ENCODE assay signal across 7 mouse cellular contexts in the genomic region with DNA sequence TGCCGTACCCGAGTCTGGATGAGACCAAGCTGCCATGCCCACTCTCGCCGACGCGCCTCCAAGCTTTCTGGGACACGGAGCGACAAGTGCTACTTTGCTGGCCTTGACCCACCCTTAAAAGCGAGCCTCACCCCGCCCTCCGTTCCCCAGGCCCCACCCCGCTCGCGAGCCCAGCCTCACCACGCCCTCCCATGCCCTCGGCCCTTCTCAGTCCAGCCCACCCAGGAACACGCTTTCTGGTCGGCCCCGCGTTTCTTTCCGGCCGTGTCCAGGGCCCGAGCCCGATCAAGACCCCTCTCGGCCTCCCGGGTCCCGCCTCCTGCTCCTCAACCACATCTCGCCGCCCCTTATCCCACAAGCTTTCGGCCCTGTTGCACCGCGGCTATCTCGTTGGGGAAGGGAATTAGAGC. TPM values are rescaled to one million over a fixed set of nuclear protein-coding genes. Genes with fewer than 3 reads are reported as not detected.
DNase-seq lines count a peak whose midpoint lies in the region; ATAC-seq and TF ChIP-seq lines count a peak whose summit lies in the region.

No protein-coding gene starts in this region.

- H3K36me3 ChIP-seq in hindbrain, embryonic 15.5 days, result peaks cover 2% of the 10 kb centered on the region; the same call in 1 of the 2 replicates
- no peaks in the 10 kb centered on the region; the same call in 1 of the 2 replicates for H3K36me3 ChIP-seq in limb, embryonic 11.5 days (ENCODE audit: control insufficient read depth, insufficient read depth, low read length)
- peaks cover 7% of the 10 kb centered on the region; the same call in 1 of the 2 replicates for H3K36me3 ChIP-seq in midbrain, embryonic 11.5 days (ENCODE audit: control insufficient read depth, insufficient read depth, low read length)
- peaks cover 8% of the 10 kb centered on the region for H3K36me3 ChIP-seq in small intestine, adult 2 months (ENCODE audit: control insufficient read depth, insufficient read depth, low read length)

- no peak; the same call in 1 of the 2 replicates for TF ChIP-seq CTCF in gastrocnemius, adult 2 months (IDR thresholded peaks at IDR 0.05)
- TF ChIP-seq CTCF in small intestine, adult 2 months (IDR thresholded peaks at IDR 0.05; ENCODE audit: extremely low read depth, insufficient read length, insufficient replicate concordance, low read depth, low read length), result peak; percentile 22; the same call in 1 of the 2 replicates

- H3K4me2 ChIP-seq in hindbrain, embryonic 15.5 days, result peak overlapping the region; percentile 86
- H3K4me2 ChIP-seq in limb, embryonic 11.5 days (ENCODE audit: low read depth, severe bottlenecking), result peak overlapping the region; percentile 77
- H3K4me2 ChIP-seq in midbrain, embryonic 11.5 days, result peak overlapping the region; percentile 71

- intact Hi-C loops in gastrocnemius, adult 2 months (cut with DNase I), result no loop called here

- H3K27ac ChIP-seq in gastrocnemius, adult 2 months, result peak overlapping the region; percentile 99
- H3K27ac ChIP-seq in hindbrain, embryonic 15.5 days (replicated peaks), result peak overlapping the region; percentile 97
- peak overlapping the region; percentile 90 for H3K27ac ChIP-seq in limb, embryonic 11.5 days (replicated peaks; ENCODE audit: low read depth, low read length)
- peak overlapping the region; percentile 95 for H3K27ac ChIP-seq in midbrain, embryonic 11.5 days (ENCODE audit: low read depth, low read length)
- peak overlapping the region; percentile 96 for H3K27ac ChIP-seq in small intestine, adult 2 months (ENCODE audit: insufficient read depth, low read depth, low read length)

- peaks cover 53% of the 10 kb centered on the region for H3K4me1 ChIP-seq in hindbrain, embryonic 15.5 days (replicated peaks)
- peaks cover 19% of the 10 kb centered on the region for H3K4me1 ChIP-seq in limb, embryonic 11.5 days (ENCODE audit: control insufficient read depth, insufficient read depth, low read length)
- peaks cover 34% of the 10 kb centered on the region for H3K4me1 ChIP-seq in midbrain, embryonic 11.5 days (ENCODE audit: control insufficient read depth, insufficient read depth, low read length)
- H3K4me1 ChIP-seq in small intestine, adult 2 months (ENCODE audit: control insufficient read depth, insufficient read depth, insufficient read length, low read length), result peaks cover 16% of the 10 kb centered on the region

- ATAC-seq in hindbrain, embryonic 15.5 days (ENCODE audit: low FRiP score, low read depth), result peak; percentile 27
- ATAC-seq in limb, embryonic 11.5 days (ENCODE audit: insufficient number of reproducible peaks, low FRiP score, low TSS enrichment, low read depth), result peak; percentile 70
- ATAC-seq in midbrain, embryonic 11.5 days (ENCODE audit: low FRiP score), result peak; percentile 60

- TF ChIP-seq POLR2A in small intestine, adult 2 months (IDR thresholded peaks at IDR 0.05; ENCODE audit: low read depth, low read length), result peak; percentile 90; the same call in 1 of the 2 replicates

- DNase-seq in T-cell, adult 2 months (ENCODE audit: low spot score), result peak; percentile 36
- peak; percentile 83 for DNase-seq in c-Kit-positive CD71-positive TER-119-positive erythroid progenitor cells, embryonic 14.5 days (ENCODE audit: low spot score)
- peak; percentile 95 for DNase-seq in gastrocnemius, adult 2 months
- peak; percentile 87 for DNase-seq in limb, embryonic 11.5 days (ENCODE audit: low spot score)
- DNase-seq in midbrain, embryonic 11.5 days (ENCODE audit: low spot score, missing footprints), result no peak

- H3K27me3 ChIP-seq in hindbrain, embryonic 15.5 days, result no peaks in the 10 kb centered on the region
- no peaks in the 10 kb centered on the region for H3K27me3 ChIP-seq in limb, embryonic 11.5 days (ENCODE audit: control insufficient read depth, insufficient read depth, low read length)
- H3K27me3 ChIP-seq in midbrain, embryonic 11.5 days (ENCODE audit: control insufficient read depth, insufficient read depth, low read length), result no peaks in the 10 kb centered on the region
- H3K27me3 ChIP-seq in small intestine, adult 2 months (ENCODE audit: control insufficient read depth, insufficient read depth, low read length), result no peaks in the 10 kb centered on the region

- WGBS in hindbrain, embryonic 15.5 days, result under 1% methylated on average over 32 of the region's 33 CpGs
- under 1% methylated on average over 33 of the region's 33 CpGs for WGBS in limb, embryonic 11.5 days
- WGBS in midbrain, embryonic 11.5 days, result under 1% methylated on average over 33 of the region's 33 CpGs
- under 1% methylated on average over 33 of the region's 33 CpGs for WGBS in small intestine, adult 2 months

- peak overlapping the region; percentile 94 for H3K4me3 ChIP-seq in gastrocnemius, adult 2 months
- H3K4me3 ChIP-seq in hindbrain, embryonic 15.5 days, result peak overlapping the region; percentile 89
- H3K4me3 ChIP-seq in limb, embryonic 11.5 days (ENCODE audit: low read depth, low read length), result peak overlapping the region; percentile 77
- peak overlapping the region; percentile 89 for H3K4me3 ChIP-seq in midbrain, embryonic 11.5 days (ENCODE audit: low read depth, low read length)
- H3K4me3 ChIP-seq in small intestine, adult 2 months (ENCODE audit: low read depth, low read length), result peak overlapping the region; percentile 75

- H3K9me3 ChIP-seq in hindbrain, embryonic 15.5 days, result no peaks in the 10 kb centered on the region
- no peaks in the 10 kb centered on the region for H3K9me3 ChIP-seq in limb, embryonic 11.5 days (ENCODE audit: control insufficient read depth, low read length)
- no peaks in the 10 kb centered on the region for H3K9me3 ChIP-seq in midbrain, embryonic 11.5 days (ENCODE audit: control insufficient read depth, low read length)

- peak overlapping the region; percentile 83 for H3K9ac ChIP-seq in hindbrain, embryonic 15.5 days
- H3K9ac ChIP-seq in limb, embryonic 11.5 days (ENCODE audit: low read length), result peak overlapping the region; percentile 89
- peak overlapping the region; percentile 93 for H3K9ac ChIP-seq in midbrain, embryonic 11.5 days (ENCODE audit: low read length)

RNA-seq across cellular contexts. Expression of a gene that starts 0.4 kb away (rescaled TPM):
- 100 to 1,000 TPM; 395 to 484 TPM for total RNA-seq in gastrocnemius, adult 2 months (2021)
- polyA plus RNA-seq in hindbrain, embryonic 15.5 days (2015; fragmentation: Nextera tagmentation; extraction: Ambion mirVana), result 74.3 and 80.5 TPM in 2 replicates
- 30.1 and 33.7 TPM in 2 replicates for polyA plus RNA-seq in limb, embryonic 11.5 days (2014; fragmentation: Nextera tagmentation; extraction: Ambion mirVana)
- 31.7 and 35.2 TPM in 2 replicates for polyA plus RNA-seq in midbrain, embryonic 11.5 days (2014; fragmentation: Nextera tagmentation; extraction: Ambion mirVana)
- 36.1 and 87.5 TPM in 2 replicates for polyA plus RNA-seq in small intestine, adult 2 months (2012; rRNA removed)

RNA-seq across cellular contexts. Expression of a gene that starts 20.3 kb away (rescaled TPM):
- 10 to 100 TPM; 21.4 to 31.0 TPM for total RNA-seq in gastrocnemius, adult 2 months (2021)
- polyA plus RNA-seq in hindbrain, embryonic 15.5 days (2015; fragmentation: Nextera tagmentation; extraction: Ambion mirVana), result 21.9 and 25.9 TPM in 2 replicates
- polyA plus RNA-seq in limb, embryonic 11.5 days (2014; fragmentation: Nextera tagmentation; extraction: Ambion mirVana), result 53.8 and 56.8 TPM in 2 replicates
- polyA plus RNA-seq in midbrain, embryonic 11.5 days (2014; fragmentation: Nextera tagmentation; extraction: Ambion mirVana), result 47.5 and 51.1 TPM in 2 replicates
- 4.7 and 9.5 TPM in 2 replicates for polyA plus RNA-seq in small intestine, adult 2 months (2012; rRNA removed)

RNA-seq across cellular contexts. Expression of a gene that starts 40.5 kb away (rescaled TPM):
- 10 to 100 TPM; 35.0 to 42.0 TPM for total RNA-seq in gastrocnemius, adult 2 months (2021)
- polyA plus RNA-seq in hindbrain, embryonic 15.5 days (2015; fragmentation: Nextera tagmentation; extraction: Ambion mirVana), result 66.0 and 78.0 TPM in 2 replicates
- polyA plus RNA-seq in limb, embryonic 11.5 days (2014; fragmentation: Nextera tagmentation; extraction: Ambion mirVana), result 172 and 179 TPM in 2 replicates
- 167 and 169 TPM in 2 replicates for polyA plus RNA-seq in midbrain, embryonic 11.5 days (2014; fragmentation: Nextera tagmentation; extraction: Ambion mirVana)
- 11.8 and 18.1 TPM in 2 replicates for polyA plus RNA-seq in small intestine, adult 2 months (2012; rRNA removed)

RNA-seq across cellular contexts. Expression of a gene that starts 52.0 kb away (rescaled TPM):
- total RNA-seq in gastrocnemius, adult 2 months (2021), result 10 to 100 TPM; 11.1 to 13.6 TPM
- 55.6 and 64.2 TPM in 2 replicates for polyA plus RNA-seq in hindbrain, embryonic 15.5 days (2015; fragmentation: Nextera tagmentation; extraction: Ambion mirVana)
- polyA plus RNA-seq in limb, embryonic 11.5 days (2014; fragmentation: Nextera tagmentation; extraction: Ambion mirVana), result 10.3 and 11.3 TPM in 2 replicates
- polyA plus RNA-seq in midbrain, embryonic 11.5 days (2014; fragmentation: Nextera tagmentation; extraction: Ambion mirVana), result 15.3 and 18.8 TPM in 2 replicates
- 9.8 and 13.2 TPM in 2 replicates for polyA plus RNA-seq in small intestine, adult 2 months (2012; rRNA removed)
